Mouse (Mus musculus): ENCODE measurements around the gene Kng1. TPM values are rescaled to one million over a fixed set of nuclear protein-coding genes. Genes with fewer than 3 reads are reported as not detected.
"Not testable (repeated sequence)": the region's sequence is repeated elsewhere in the genome, so short reads cannot be mapped to it uniquely, and the experiment has no call there.

Kng1 gene
- total RNA-seq (2021) = not detected
- long read RNA-seq, experiment 1 = 0 reads
- long read RNA-seq, experiment 2 = 0 reads

- DNase-seq; intact Hi-C loops (cut with DNase I): not testable (repeated sequence)
Observed at GRCm38 (mm10) chr16:23057668-23058447, at the start of gene Kng1. Kng1 (plus strand) TSS chr16:23057865.

- intact Hi-C loops (cut with DNase I); DNase-seq: not testable (repeated sequence)
Observed at GRCm38 (mm10) chr16:23013786-23014185, 43.9 kb upstream of the Kng1 start.

GRCm38 (mm10) chr16:23014645-23015044 is 43.0 kb upstream of the Kng1 start:
- DNase-seq; intact Hi-C loops (cut with DNase I): not testable (repeated sequence)

GRCm38 (mm10) chr16:23020571-23020970 is 37.1 kb upstream of the Kng1 start:
- DNase-seq; intact Hi-C loops (cut with DNase I): not testable (repeated sequence)

- DNase-seq = no peak
- intact Hi-C loops (cut with DNase I) = no loop called here
Observed at GRCm38 (mm10) chr16:23025111-23025510, 32.6 kb upstream of the Kng1 start.

- DNase-seq = no peak
- intact Hi-C loops (cut with DNase I) = no loop called here
Observed at GRCm38 (mm10) chr16:23026582-23026981, 31.1 kb upstream of the Kng1 start.

- DNase-seq; intact Hi-C loops (cut with DNase I): not testable (repeated sequence)
Observed at GRCm38 (mm10) chr16:23027341-23027740, 30.3 kb upstream of the Kng1 start.

- DNase-seq; intact Hi-C loops (cut with DNase I): not testable (repeated sequence)
Observed at GRCm38 (mm10) chr16:23028966-23029600, 28.6 kb upstream of the Kng1 start, which contains the start of gene Kng2. Kng2 (minus strand) TSS chr16:23029482.

- intact Hi-C loops (cut with DNase I) = no loop called here
- DNase-seq = no peak
Observed at GRCm38 (mm10) chr16:23030673-23031435, 26.8 kb upstream of the Kng1 start.

GRCm38 (mm10) chr16:23033673-23034072 is 24.0 kb upstream of the Kng1 start:
- intact Hi-C loops (cut with DNase I) = no loop called here
- DNase-seq = no peak

GRCm38 (mm10) chr16:23037744-23038143 is 19.9 kb upstream of the Kng1 start:
- intact Hi-C loops (cut with DNase I) = no loop called here
- DNase-seq = no peak

GRCm38 (mm10) chr16:23039281-23039680 is 18.4 kb upstream of the Kng1 start:
- no peak for DNase-seq
- intact Hi-C loops (cut with DNase I) = no loop called here

- intact Hi-C loops (cut with DNase I) = no loop called here
- DNase-seq = no peak
Observed at GRCm38 (mm10) chr16:23040876-23041275, 16.8 kb upstream of the Kng1 start.

GRCm38 (mm10) chr16:23046319-23046718 is 11.3 kb upstream of the Kng1 start:
- intact Hi-C loops (cut with DNase I) = loop anchor here (2.0 kb wide), 1 partner anchor 170 kb away; no protein-coding TSS in a partner anchor
- peak in 1 of 2 experiments; percentile 8 for DNase-seq

GRCm38 (mm10) chr16:23059630-23060029 is 2.0 kb downstream of the Kng1 start:
- DNase-seq; intact Hi-C loops (cut with DNase I): not testable (repeated sequence)

GRCm38 (mm10) chr16:23060781-23061325 is 3.2 kb downstream of the Kng1 start:
- intact Hi-C loops (cut with DNase I); DNase-seq: not testable (repeated sequence)

GRCm38 (mm10) chr16:23077516-23077915 is 19.9 kb downstream of the Kng1 start:
- intact Hi-C loops (cut with DNase I); DNase-seq: not testable (repeated sequence)

GRCm38 (mm10) chr16:23087159-23087558 is 29.5 kb downstream of the Kng1 start:
- not testable (repeated sequence) for DNase-seq
- intact Hi-C loops (cut with DNase I) = loop anchor here (5.0 to 10.0 kb wide), 2 partner anchors 138 to 315 kb away; partner anchors contain the start of gene St6gal1

- intact Hi-C loops (cut with DNase I) = loop anchor here (5.0 to 10.0 kb wide), 2 partner anchors 137 to 315 kb away; partner anchors contain the start of gene St6gal1
- DNase-seq = not testable (repeated sequence)
Observed at GRCm38 (mm10) chr16:23087712-23088111, 30.0 kb downstream of the Kng1 start.

GRCm38 (mm10) chr16:23088491-23088890 is 30.8 kb downstream of the Kng1 start:
- not testable (repeated sequence) for DNase-seq
- intact Hi-C loops (cut with DNase I) = loop anchor here (5.0 to 10.0 kb wide), 2 partner anchors 136 to 314 kb away; partner anchors contain the start of gene St6gal1
